Mouse (Mus musculus) bone marrow macrophage, adult 2 months (primary cell): ENCODE data around the gene Nsmce1. TPM values are rescaled to one million over a fixed set of nuclear protein-coding genes. Genes with fewer than 3 reads are reported as not detected.

Experiments used
- H3K27ac ChIP-seq: 2 replicates; pipeline ENCODE4 v1.5.1; 2012; ENCODE audit warnings: low read depth, low read length; ENCODE audit not compliant: insufficient read depth
- H3K4me1 ChIP-seq: 2 replicates; pipeline ENCODE4 v1.6.1; 2012; ENCODE audit warnings: low read length; ENCODE audit not compliant: control insufficient read depth, insufficient read depth
- H3K4me3 ChIP-seq: 2 replicates; pipeline ENCODE4 v1.5.1; 2012; ENCODE audit warnings: mild to moderate bottlenecking, low read length, moderate library complexity; ENCODE audit not compliant: insufficient read depth
- CTCF ChIP-seq: IDR thresholded peaks from 2 replicates; pipeline ENCODE4 v1.5.1; 2012; ENCODE audit warnings: low read depth, mild to moderate bottlenecking, low read length, moderate library complexity
- POLR2A ChIP-seq: IDR thresholded peaks from 2 replicates; pipeline ENCODE4 v1.6.1; 2012; ENCODE audit warnings: mild to moderate bottlenecking, low read depth, low read length, borderline replicate concordance
- polyA plus RNA-seq: library from polyadenylated mRNA; stranded (reverse); fragments of >200 nt; gene quantifications from 2 replicates; pipeline ENCODE4 v1.2.4, GENCODE M21; 2012; ENCODE audit not compliant: missing spikeins, insufficient read depth, insufficient read length

Nsmce1 gene
- polyA plus RNA-seq, 1 experiment, result 31.9 TPM

DNA sequence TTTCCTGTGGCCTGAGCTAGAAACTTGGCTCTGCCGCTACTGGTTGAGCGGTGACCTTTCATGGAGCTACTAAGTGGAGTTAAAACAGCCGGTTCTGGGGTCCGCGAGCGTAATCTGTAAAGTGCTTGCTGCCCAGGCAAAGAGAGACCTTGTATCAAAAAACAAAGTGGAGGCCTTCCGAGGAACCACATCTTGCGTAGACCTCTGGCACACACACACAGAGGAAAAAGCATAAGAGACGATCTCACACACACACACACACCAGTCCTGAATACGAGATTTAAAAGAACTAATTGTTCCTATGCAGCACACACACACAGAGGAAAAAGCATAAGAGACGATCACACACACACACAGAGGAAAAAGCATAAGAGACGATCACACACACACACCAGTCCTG, 364 bp upstream of the Nsmce1 start:
- H3K27ac ChIP-seq, result peak overlapping the region; percentile 58
- peak overlapping the region; percentile 73 for H3K4me3 ChIP-seq
- TF ChIP-seq CTCF, result no peak
- TF ChIP-seq POLR2A, result no peak
- H3K4me1 ChIP-seq, result peaks cover 27% of the 10 kb centered on the region

GRCm38 (mm10) chr7:125489636-125490035, 1.8 kb downstream of the Nsmce1 start:
- TF ChIP-seq POLR2A (no peak), CTCF (no peak)
- no peak overlapping the region for H3K27ac ChIP-seq

GRCm38 (mm10) chr7:125488706-125489105, 2.7 kb downstream of the Nsmce1 start:
- Histone ChIP-seq H3K4me1 (peaks cover 10% of the 10 kb centered on the region), H3K27ac (no peak overlapping the region), H3K4me3 (no peak overlapping the region)
- no peak for TF ChIP-seq POLR2A

More at GRCm38 (mm10) chr7:125489636-125490035, 1.8 kb downstream of the Nsmce1 start:
- no peak overlapping the region for H3K4me3 ChIP-seq
- H3K4me1 ChIP-seq, result peaks cover 10% of the 10 kb centered on the region

DNA sequence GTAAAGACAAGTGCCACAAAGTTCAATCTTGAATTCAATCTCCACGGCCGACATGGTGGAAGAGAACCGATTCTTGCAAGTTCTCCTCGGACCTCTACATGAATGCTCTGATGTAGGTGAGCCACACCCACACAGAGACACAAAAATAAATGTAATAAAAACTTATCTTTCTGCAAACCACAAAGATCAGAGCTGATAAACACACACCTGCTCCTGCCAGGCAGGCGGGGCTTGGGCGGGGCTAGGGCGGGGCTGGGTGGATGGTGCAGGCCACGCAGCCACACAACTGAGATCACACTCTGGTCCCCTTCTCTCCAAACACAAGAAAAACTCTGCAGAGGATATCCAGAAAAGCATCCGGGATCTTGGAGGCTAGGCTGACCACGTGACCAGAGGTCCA, 4.3 kb downstream of the Nsmce1 start:
- H3K4me3 ChIP-seq, result no peak overlapping the region
- TF ChIP-seq POLR2A, result no peak
- TF ChIP-seq CTCF, result no peak
- peaks cover 12% of the 10 kb centered on the region for H3K4me1 ChIP-seq
- H3K27ac ChIP-seq, result no peak overlapping the region

DNA sequence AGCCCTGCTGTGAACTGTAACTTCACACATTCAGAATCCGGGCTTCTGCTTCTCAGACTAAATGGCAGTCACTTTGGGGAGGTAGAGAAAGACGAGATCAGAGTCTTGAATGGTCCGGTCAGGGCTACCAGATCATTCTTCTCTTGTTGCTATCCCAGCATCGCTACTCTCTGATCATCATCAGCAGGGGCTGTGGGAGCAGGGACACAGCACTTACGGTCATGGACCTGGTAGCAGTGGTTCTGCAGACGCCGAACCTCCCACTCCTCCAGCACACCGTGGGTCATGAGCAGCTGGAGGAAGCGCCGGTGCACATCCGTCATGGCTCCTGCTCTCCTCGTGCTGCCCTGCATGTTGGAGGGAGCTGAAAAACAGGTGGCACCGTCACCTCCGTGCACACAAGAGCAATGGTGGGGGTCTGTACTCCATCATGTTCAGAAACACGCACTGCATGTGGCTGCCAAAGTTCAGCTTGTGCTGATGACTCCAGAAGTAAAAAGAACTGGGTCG, 5.2 kb downstream of the Nsmce1 start:
- no peak for TF ChIP-seq POLR2A
- TF ChIP-seq CTCF, result no peak
- Histone ChIP-seq H3K4me3 (no peak overlapping the region), H3K27ac (no peak overlapping the region), H3K4me1 (peaks cover 7% of the 10 kb centered on the region)

- no peak for TF ChIP-seq CTCF
- no peak for TF ChIP-seq POLR2A
- Histone ChIP-seq H3K4me1 (peaks cover 2% of the 10 kb centered on the region; the same call in 1 of the 2 replicates), H3K27ac (no peak overlapping the region)
Measured at GRCm38 (mm10) chr7:125484791-125485190, 6.6 kb downstream of the Nsmce1 start.

DNA sequence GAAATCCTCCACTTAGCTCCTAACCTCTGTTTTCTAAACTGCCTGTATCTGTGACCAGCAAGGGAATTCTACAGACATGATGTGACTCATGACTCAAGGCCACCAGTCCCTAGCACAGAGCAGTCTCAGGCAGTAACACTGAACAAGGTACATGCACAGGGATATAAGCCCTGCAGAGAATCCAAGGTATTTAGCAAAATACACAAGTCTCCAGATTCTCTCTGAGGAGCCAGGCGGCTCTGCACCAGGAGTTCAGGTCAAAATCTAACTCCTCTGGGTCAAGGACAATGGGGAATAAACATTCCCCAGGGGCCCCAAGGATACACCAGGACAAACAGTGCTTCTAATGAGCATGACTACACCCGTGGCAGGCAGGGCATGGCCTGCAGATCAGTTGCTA, 8.5 kb downstream of the Nsmce1 start:
- no peak for TF ChIP-seq POLR2A
- TF ChIP-seq CTCF, result no peak
- Histone ChIP-seq H3K4me1 (0 out of 2 replicates have a peak, but pooled peaks cover 2% of the 10 kb centered on the region), H3K27ac (no peak overlapping the region), H3K4me3 (no peak overlapping the region)

More at GRCm38 (mm10) chr7:125484791-125485190, 6.6 kb downstream of the Nsmce1 start:
- no peak overlapping the region for H3K4me3 ChIP-seq

GRCm38 (mm10) chr7:125482339-125482738, 9.1 kb downstream of the Nsmce1 start:
- H3K27ac ChIP-seq, result no peak overlapping the region
- TF ChIP-seq CTCF, result no peak
- TF ChIP-seq POLR2A, result no peak
- H3K4me1 ChIP-seq, result 0 out of 2 replicates have a peak, but pooled peaks cover 2% of the 10 kb centered on the region
- no peak overlapping the region for H3K4me3 ChIP-seq

DNA sequence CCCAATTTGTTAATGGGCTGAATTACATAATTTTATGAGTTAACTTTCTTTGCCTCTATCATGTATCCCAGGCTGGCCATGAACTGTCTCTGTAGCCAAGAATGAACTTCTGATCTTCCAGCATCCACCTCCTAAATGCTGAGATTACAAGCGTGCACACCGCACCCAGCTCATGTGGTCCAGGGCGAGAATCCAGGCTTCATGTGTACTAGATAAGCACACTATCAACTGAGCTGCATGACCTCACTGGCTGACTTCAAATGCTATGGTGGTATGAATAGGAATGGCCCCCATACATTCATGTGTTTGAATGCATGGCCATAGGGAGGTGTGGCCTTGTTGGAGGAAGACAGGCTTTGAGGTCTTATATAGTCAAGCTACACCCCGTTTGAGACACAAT, 10.9 kb downstream of the Nsmce1 start:
- TF ChIP-seq CTCF (no peak), POLR2A (no peak)
- Histone ChIP-seq H3K4me1 (0 out of 2 replicates have a peak, but pooled peaks cover 2% of the 10 kb centered on the region), H3K27ac (no peak overlapping the region), H3K4me3 (no peak overlapping the region)

DNA sequence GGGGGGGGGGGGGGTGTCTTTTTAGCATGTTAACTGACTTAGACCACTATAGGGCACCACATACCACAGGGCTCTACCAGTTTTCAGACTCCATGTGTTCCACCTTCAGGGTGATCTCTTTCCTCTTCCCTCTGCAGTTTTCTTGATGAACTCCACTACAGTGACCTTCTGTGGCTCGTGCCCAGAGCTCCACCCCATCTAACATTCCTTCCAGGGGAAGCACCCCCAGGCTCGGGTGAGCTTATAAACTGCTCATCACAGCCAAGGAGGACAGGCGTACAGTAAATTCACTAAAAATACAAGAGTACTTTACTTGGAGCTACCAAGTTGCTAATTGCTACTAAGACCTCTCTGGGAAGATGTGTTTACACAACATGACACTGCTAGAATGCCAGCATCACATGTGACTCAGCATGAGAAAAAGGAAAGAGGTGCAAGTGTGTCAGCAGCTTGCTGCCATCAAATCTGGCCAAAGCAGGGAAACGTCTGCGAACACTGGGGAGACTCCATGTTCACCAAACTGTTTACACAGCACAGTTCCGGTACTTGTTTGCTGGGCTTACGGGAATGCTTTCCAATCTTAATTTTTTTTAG, 12.9 kb downstream of the Nsmce1 start:
- peaks cover 10% of the 10 kb centered on the region for H3K4me1 ChIP-seq
- H3K27ac ChIP-seq, result no peak overlapping the region
- TF ChIP-seq POLR2A (no peak), CTCF (no peak)
- H3K4me3 ChIP-seq, result no peak overlapping the region
